Mouse (Mus musculus) E14TG2a.4 (cell line): ENCODE results near the gene Elovl7.
A peak's percentile ranks its signal among the peaks of the same experiment; 100 is the strongest.

Experiments
- H3K27me3 ChIP-seq: 2 replicates; pipeline ENCODE4 v1.6.1; 2014; ENCODE audit warnings: low read length, control low read depth; ENCODE audit not compliant: insufficient read depth
- H3K36me3 ChIP-seq: 2 replicates; pipeline ENCODE4 v1.6.1; 2014; ENCODE audit warnings: low read length, control low read depth; ENCODE audit not compliant: insufficient read depth
- H3K4me1 ChIP-seq: replicated peaks from 2 replicates; pipeline ENCODE4 v1.6.1; 2014; ENCODE audit warnings: low read depth, low read length, control low read depth
- H3K4me3 ChIP-seq: replicated peaks from 2 replicates; pipeline ENCODE4 v1.5.1; 2014; ENCODE audit warnings: mild to moderate bottlenecking, low read length
- H3K9me3 ChIP-seq: 2 replicates; pipeline ENCODE4 v1.6.1; 2014; ENCODE audit warnings: low read length, control low read depth
- CTCF ChIP-seq: conservative IDR thresholded peaks from 2 replicates; pipeline ENCODE4 v1.5.1; 2014; ENCODE audit warnings: low read length
- NANOG ChIP-seq: IDR thresholded peaks from 2 replicates; pipeline ENCODE4 v1.6.1; 2014; ENCODE audit warnings: borderline replicate concordance, low read length, mixed read lengths
- POU5F1 ChIP-seq: IDR thresholded peaks from 2 replicates; pipeline ENCODE4 v1.6.1; 2014; ENCODE audit warnings: low read length, borderline replicate concordance

Gene Elovl7

GRCm38 (mm10) chr13:108322466-108322865 lies 108.3 kb downstream of the Elovl7 start:
- peaks cover 34% of the 10 kb centered on the region for H3K4me1 ChIP-seq
- TF ChIP-seq POU5F1: no peak
- no peak for TF ChIP-seq CTCF
- no peak for TF ChIP-seq NANOG

GRCm38 (mm10) chr13:108323317-108323716 lies 109.1 kb downstream of the Elovl7 start:
- Histone ChIP-seq H3K4me3 (no peak overlapping the region), H3K4me1 (peaks cover 38% of the 10 kb centered on the region), H3K36me3 (peaks cover 63% of the 10 kb centered on the region), H3K9me3 (no peaks in the 10 kb centered on the region), H3K27me3 (no peaks in the 10 kb centered on the region)
- TF ChIP-seq NANOG: no peak
- no peak for TF ChIP-seq POU5F1
- no peak for TF ChIP-seq CTCF

More at GRCm38 (mm10) chr13:108322466-108322865, 108.3 kb downstream of the Elovl7 start:
- no peak overlapping the region for H3K4me3 ChIP-seq
- H3K9me3 ChIP-seq: no peaks in the 10 kb centered on the region
- H3K27me3 ChIP-seq: no peaks in the 10 kb centered on the region
- peaks cover 62% of the 10 kb centered on the region for H3K36me3 ChIP-seq

GRCm38 (mm10) chr13:108323866-108324829 lies 109.9 kb downstream of the Elovl7 start:
- TF ChIP-seq NANOG (no peak), POU5F1 (no peak), CTCF (no peak)
- H3K4me3 ChIP-seq: no peak overlapping the region
- no peaks in the 10 kb centered on the region for H3K9me3 ChIP-seq
- H3K27me3 ChIP-seq: no peaks in the 10 kb centered on the region
- peaks cover 71% of the 10 kb centered on the region for H3K36me3 ChIP-seq
- peaks cover 41% of the 10 kb centered on the region for H3K4me1 ChIP-seq

GRCm38 (mm10) chr13:108325871-108326270 lies 111.7 kb downstream of the Elovl7 start:
- Histone ChIP-seq H3K27me3 (no peaks in the 10 kb centered on the region), H3K4me1 (peaks cover 33% of the 10 kb centered on the region), H3K4me3 (no peak overlapping the region), H3K36me3 (peaks cover 70% of the 10 kb centered on the region), H3K9me3 (no peaks in the 10 kb centered on the region)
- TF ChIP-seq CTCF: no peak
- TF ChIP-seq NANOG: no peak
- no peak for TF ChIP-seq POU5F1

DNA sequence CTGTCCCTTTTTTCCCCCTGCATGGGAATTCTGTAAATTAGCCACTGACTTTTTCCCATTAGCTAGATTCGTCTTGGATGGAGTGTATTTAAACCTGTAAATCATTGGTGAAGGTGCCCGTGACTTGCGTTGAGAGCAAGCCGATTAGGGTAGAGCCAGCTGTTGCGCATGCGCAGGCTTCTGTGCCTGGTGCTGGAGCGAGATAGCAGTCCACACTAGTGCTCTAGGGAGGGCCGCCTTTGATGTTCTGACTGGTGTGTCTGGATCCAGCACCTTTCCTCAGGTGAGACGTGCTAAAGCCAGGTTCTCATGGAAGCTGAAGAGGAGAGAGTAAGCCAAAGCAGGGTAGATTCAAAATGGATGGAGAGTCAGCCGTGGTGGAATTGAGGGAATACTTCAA lies 112.1 kb downstream of the Elovl7 start:
- Histone ChIP-seq H3K4me1 (peaks cover 33% of the 10 kb centered on the region), H3K27me3 (no peaks in the 10 kb centered on the region), H3K36me3 (peaks cover 68% of the 10 kb centered on the region), H3K4me3 (no peak overlapping the region), H3K9me3 (no peaks in the 10 kb centered on the region)
- no peak for TF ChIP-seq POU5F1
- TF ChIP-seq CTCF: no peak
- no peak for TF ChIP-seq NANOG

DNA sequence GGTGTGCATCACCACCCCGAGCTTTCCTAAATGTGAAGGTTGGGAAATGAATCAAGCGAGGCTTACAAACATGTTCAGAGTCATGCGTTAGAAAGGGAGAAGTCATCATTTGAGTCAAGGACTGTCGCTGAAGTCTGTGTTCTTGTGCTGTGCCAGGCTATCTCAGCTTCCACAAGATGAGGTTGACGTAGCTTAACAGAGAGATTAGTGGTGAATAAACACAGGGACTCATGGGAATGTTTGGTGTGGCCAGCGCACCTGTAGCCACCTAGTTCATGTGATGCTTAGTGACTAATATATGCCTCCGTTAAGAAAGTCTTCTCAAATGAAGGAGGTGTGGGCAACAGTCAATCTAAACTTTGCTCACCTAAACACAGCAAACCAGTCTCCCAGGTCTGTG lies 112.8 kb downstream of the Elovl7 start:
- H3K4me1 ChIP-seq: peaks cover 30% of the 10 kb centered on the region
- H3K9me3 ChIP-seq: no peaks in the 10 kb centered on the region
- TF ChIP-seq POU5F1: no peak
- TF ChIP-seq CTCF: no peak
- TF ChIP-seq NANOG: no peak
- no peaks in the 10 kb centered on the region for H3K27me3 ChIP-seq
- H3K36me3 ChIP-seq: peaks cover 69% of the 10 kb centered on the region
- H3K4me3 ChIP-seq: no peak overlapping the region

DNA sequence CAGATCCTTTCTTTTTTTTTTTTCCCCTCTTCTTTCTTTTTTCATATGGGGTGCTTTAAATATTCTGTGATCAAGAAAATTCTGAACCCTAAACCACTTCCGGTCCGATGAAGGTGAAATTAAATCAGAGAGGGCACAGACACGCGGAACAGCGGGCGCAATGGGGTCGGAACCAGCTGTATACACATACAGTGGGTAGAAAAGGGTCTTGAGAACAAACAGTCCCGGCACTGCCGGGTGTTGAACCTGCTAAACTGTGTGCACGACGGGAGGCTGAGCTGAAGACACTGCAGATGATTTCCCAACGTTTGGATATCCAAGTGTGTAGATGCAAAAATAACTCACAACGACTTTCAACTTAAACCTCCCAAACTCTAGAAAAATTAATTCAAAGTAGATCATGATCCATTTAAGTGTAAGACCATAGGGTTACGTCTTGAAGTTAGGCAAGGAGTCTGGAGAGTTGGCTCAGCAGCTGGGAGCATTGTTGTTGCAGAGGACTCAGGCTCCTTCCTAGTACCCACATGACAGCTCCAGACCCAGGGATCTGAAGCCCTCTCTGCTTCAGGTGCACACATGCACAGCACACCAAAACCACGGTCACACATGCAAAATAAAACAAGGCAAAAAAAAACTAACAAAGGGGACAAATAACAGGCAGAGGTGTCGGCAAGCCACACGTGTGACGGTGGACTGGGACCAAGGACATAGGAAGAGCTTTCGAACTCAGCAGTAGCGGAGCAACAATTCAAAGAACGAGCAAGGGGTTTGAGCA lies 114.4 kb downstream of the Elovl7 start:
- Histone ChIP-seq H3K27me3 (no peaks in the 10 kb centered on the region), H3K4me1 (peaks cover 17% of the 10 kb centered on the region), H3K9me3 (no peaks in the 10 kb centered on the region), H3K4me3 (no peak overlapping the region), H3K36me3 (peaks cover 66% of the 10 kb centered on the region)
- no peak for TF ChIP-seq POU5F1
- TF ChIP-seq NANOG: no peak
- TF ChIP-seq CTCF: no peak

- Histone ChIP-seq H3K4me1 (peaks cover 17% of the 10 kb centered on the region), H3K36me3 (peaks cover 60% of the 10 kb centered on the region), H3K27me3 (no peaks in the 10 kb centered on the region), H3K4me3 (no peak overlapping the region), H3K9me3 (no peaks in the 10 kb centered on the region)
- no peak for TF ChIP-seq NANOG
- peak; percentile 48 for TF ChIP-seq CTCF
Measured at GRCm38 (mm10) chr13:108329693-108330092, 115.5 kb downstream of the Elovl7 start.
